Mouse (Mus musculus) hindbrain, embryonic 16.5 days (tissue): Measurements from ENCODE around the gene Gpbp1l1. TPM values are rescaled to one million over a fixed set of nuclear protein-coding genes. Genes with fewer than 3 reads are reported as not detected.

Experiments used
- ATAC-seq: fragments of 200-750 bp; cut with Nextera tagmentation; 2 replicates; pipeline ENCODE4 v1.8.0; 2017; ENCODE audit warnings: moderate TSS enrichment, moderate library complexity
- H3K27ac ChIP-seq: fragments of 300-500 bp; sonication (generic); 2 replicates; pipeline ENCODE4 v1.5.1; 2014; ENCODE audit warnings: low read depth, mild to moderate bottlenecking, control low read depth, low read length, moderate library complexity
- H3K27me3 ChIP-seq: fragments of 300-500 bp; sonication (generic); replicated peaks from 2 replicates; pipeline ENCODE4 v1.6.1; 2014; ENCODE audit warnings: low read length; ENCODE audit not compliant: control insufficient read depth, insufficient read depth
- H3K36me3 ChIP-seq: fragments of 300-500 bp; sonication (generic); 2 replicates; pipeline ENCODE4 v1.6.1; 2014; ENCODE audit warnings: mild to moderate bottlenecking, low read length, moderate library complexity, mixed read lengths; ENCODE audit not compliant: control insufficient read depth, insufficient read depth
- H3K4me1 ChIP-seq: fragments of 300-500 bp; sonication (generic); 2 replicates; pipeline ENCODE4 v1.6.1; 2014; ENCODE audit warnings: low read depth, low read length; ENCODE audit not compliant: control insufficient read depth, insufficient read depth
- H3K4me2 ChIP-seq: fragments of 300-500 bp; sonication (generic); 2 replicates; pipeline ENCODE4 v1.6.1; 2014; ENCODE audit warnings: mild to moderate bottlenecking, low read length, control low read depth, moderate library complexity
- H3K4me3 ChIP-seq: fragments of 300-500 bp; sonication (generic); 2 replicates; pipeline ENCODE4 v1.5.1; 2014; ENCODE audit warnings: mild to moderate bottlenecking, low read length, control low read depth, moderate library complexity
- H3K9ac ChIP-seq: fragments of 300-500 bp; sonication (generic); 2 replicates; pipeline ENCODE4 v1.6.1; 2014; ENCODE audit warnings: low read depth, mild to moderate bottlenecking, control low read depth, low read length, moderate library complexity
- H3K9me3 ChIP-seq: fragments of 300-500 bp; sonication (generic); 2 replicates; pipeline ENCODE4 v1.6.1; 2014; ENCODE audit warnings: mild to moderate bottlenecking, low read length, moderate library complexity; ENCODE audit not compliant: control insufficient read depth
- WGBS: fragments of 180-500 bp; shearing (Covaris S2); extraction: QIAGEN DNeasy Blood & Tissue Kit; methylation state at CpG from one replicate; pipeline ENCODE4 v1.1.7; 2014; 5-methylcytosine and 5-hydroxymethylcytosine counted together
- polyA plus RNA-seq: library from polyadenylated mRNA; unstranded; fragments of >200 nt; fragmentation: Nextera tagmentation; extraction: Ambion mirVana; gene quantifications from 2 replicates; pipeline ENCODE4 v1.2.1, GENCODE M21; 2015

The Gpbp1l1 gene
- polyA plus RNA-seq, 1 experiment from 2014 or later, result 12.1 TPM

DNA sequence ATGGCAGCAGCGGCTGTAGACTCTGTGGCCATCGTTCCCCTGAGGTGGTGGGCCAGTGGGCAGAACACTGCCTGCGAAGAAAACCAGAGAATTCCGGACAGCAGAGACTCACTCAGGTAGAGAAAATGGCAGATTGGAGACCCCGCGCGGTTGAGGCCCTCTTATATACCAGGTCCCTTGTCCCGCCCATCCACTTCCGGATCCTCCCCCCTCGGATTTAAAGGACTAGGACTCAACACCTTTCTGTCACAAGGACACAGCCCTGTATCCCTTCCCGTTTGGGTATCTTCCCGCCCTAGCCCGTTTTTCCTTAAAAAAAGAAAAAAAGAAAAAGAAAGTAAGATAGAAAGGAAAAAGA lies 69.9 kb downstream of the Gpbp1l1 start:
- H3K27ac ChIP-seq, result peak overlapping the region; percentile 96
- under 1% methylated on average over 13 of the region's 13 CpGs for WGBS

DNA sequence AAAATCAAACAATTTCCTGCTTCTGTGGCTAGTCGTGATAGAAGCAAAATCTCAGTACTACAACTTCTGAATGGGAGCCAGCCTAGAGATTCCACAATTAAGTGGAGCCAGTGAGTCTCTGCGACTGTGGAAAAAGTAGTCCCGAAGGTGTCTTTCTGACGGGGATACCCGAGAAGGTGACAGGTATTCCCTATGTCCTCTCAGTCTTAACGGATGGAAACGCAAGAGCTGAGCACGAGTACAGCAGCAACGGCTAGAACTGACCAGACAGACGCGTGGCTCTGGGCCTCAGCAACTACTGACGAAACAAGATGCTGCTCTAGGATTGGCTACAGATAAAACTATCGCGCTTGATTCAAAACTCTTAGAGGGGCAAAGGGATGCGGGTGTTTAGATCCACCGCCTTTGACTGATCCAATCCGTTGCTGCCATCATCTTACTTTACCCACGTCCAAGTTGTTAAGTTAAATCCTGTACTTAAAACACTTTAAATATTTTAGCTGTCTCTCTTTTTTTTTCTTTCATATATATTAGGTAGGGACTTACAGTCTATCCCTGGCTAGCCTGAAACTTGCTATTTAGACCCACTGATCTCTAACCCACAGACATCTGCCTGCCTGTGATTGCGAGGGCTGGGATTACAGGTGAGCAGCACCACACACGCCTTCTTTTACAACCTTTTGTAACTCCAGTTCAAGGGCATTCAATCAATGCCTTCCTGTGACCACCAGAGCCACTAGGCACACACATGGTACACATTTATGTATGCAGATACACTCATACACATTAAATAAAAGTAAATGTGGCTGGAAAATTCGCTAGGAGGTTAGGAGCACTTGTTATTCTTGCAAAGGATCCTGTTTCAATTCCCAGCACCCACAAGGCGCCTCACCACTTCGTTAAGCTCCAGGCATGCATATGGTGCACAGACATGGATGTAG lies 70.5 kb downstream of the Gpbp1l1 start, which contains the start of gene Nasp:
Gene Nasp (minus strand): TSS at position 220 of the 941 bp plus-strand sequence.
- 8% methylated on average over 23 of the region's 23 CpGs for WGBS

More for the DNA sequence above, 69.9 kb downstream of the Gpbp1l1 start:
- ATAC-seq, result peak; percentile 95
- Histone ChIP-seq H3K4me2 (peak overlapping the region; percentile 90), H3K4me3 (peak overlapping the region; percentile 99), H3K36me3 (no peaks in the 10 kb centered on the region), H3K4me1 (peaks cover 14% of the 10 kb centered on the region), H3K9me3 (no peaks in the 10 kb centered on the region), H3K27me3 (no peaks in the 10 kb centered on the region), H3K9ac (peak overlapping the region; percentile 86)

DNA sequence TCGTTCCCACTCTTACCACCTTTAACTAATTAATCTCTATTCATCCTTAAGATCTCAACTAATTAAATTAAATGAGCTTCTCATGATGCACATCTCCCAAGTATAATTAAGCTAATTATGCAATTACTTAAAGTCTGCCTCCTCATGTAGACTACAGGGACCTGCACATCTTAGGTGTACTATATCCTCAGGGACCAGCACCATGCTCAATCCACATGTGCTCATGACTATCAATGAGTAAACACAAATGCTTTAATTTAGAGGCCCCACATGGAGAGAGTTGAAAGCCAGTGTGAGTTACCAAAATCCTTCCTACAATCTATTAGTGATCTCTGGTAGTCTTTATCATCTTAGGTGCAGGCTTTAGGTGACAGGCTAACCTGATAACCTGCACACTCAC lies 77.7 kb downstream of the Gpbp1l1 start:
- Histone ChIP-seq H3K4me1 (no peaks in the 10 kb centered on the region), H3K27me3 (no peaks in the 10 kb centered on the region), H3K4me3 (no peak overlapping the region), H3K9me3 (no peaks in the 10 kb centered on the region), H3K9ac (no peak overlapping the region), H3K27ac (no peak overlapping the region), H3K36me3 (peaks cover 27% of the 10 kb centered on the region), H3K4me2 (no peak overlapping the region)
- 73% methylated on average over 1 of the region's 1 CpGs for WGBS
- peak; percentile 55; the same call in 1 of the 2 replicates for ATAC-seq

More for the DNA sequence above, 70.5 kb downstream of the Gpbp1l1 start, which contains the start of gene Nasp:
- Histone ChIP-seq H3K27me3 (no peaks in the 10 kb centered on the region), H3K4me1 (peaks cover 14% of the 10 kb centered on the region), H3K4me2 (peak within 1 kb of the TSS; percentile 90), H3K9ac (peak within 1 kb of the TSS; percentile 86), H3K27ac (peak within 1 kb of the TSS; percentile 96), H3K9me3 (no peaks in the 10 kb centered on the region), H3K36me3 (no peaks in the 10 kb centered on the region), H3K4me3 (peak within 1 kb of the TSS; percentile 99)
- peak; percentile 88 for ATAC-seq

DNA sequence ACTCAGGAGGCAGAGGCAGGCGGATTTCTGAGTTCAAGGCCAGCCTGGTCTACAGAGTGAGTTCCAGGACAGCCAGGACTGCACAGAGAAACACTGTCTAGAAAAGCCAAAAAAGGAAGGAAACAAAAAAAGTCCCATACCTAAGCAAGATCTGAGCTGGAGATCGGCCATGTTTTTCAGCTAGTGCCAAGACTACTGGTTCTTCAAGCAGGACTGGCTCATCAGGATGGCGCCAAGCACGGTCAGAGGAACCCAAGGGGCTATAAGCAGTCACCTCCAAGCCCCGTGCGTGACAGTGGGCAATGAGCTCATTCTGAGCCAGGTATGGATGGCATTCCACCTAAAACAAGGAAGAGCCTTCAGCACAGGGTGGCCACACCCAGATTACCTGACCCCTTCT lies 81.4 kb downstream of the Gpbp1l1 start:
- peaks cover 46% of the 10 kb centered on the region for H3K36me3 ChIP-seq
- H3K27ac ChIP-seq, result no peak overlapping the region
- 0 out of 2 replicates have a peak, but pooled peaks have one; percentile 37 for ATAC-seq
- no peak overlapping the region for H3K4me3 ChIP-seq
- H3K9me3 ChIP-seq, result no peaks in the 10 kb centered on the region
- H3K9ac ChIP-seq, result no peak overlapping the region
- 98% methylated on average over 6 of the region's 6 CpGs for WGBS
- no peaks in the 10 kb centered on the region for H3K27me3 ChIP-seq
- H3K4me1 ChIP-seq, result no peaks in the 10 kb centered on the region
- H3K4me2 ChIP-seq, result no peak overlapping the region

DNA sequence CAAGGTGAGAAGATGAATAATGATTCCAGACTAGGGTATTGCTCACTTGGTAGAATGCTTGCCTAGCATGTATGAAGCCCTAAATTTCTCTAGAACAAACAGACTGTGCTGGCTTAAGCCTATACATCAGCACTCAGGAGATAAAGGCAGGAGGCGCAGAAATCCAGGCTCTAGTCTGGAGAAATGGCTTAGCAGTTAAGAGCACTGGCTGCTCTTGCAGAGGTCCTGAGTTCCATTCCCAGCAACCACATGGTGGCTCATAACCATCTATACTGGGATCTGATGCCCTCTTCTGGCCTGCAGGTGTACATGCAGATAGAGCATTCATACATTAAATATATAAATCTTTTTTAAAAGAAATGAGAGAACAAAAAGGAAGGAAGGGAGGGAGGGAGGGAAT lies 84.6 kb downstream of the Gpbp1l1 start:
- H3K27ac ChIP-seq, result no peak overlapping the region
- no peaks in the 10 kb centered on the region for H3K27me3 ChIP-seq
- 100% methylated on average over 1 of the region's 1 CpGs for WGBS

More for the DNA sequence above, 84.6 kb downstream of the Gpbp1l1 start:
- H3K4me3 ChIP-seq, result no peak overlapping the region
- H3K9ac ChIP-seq, result no peak overlapping the region
- no peaks in the 10 kb centered on the region for H3K9me3 ChIP-seq
- ATAC-seq, result no peak
- H3K4me2 ChIP-seq, result no peak overlapping the region
- peaks cover 38% of the 10 kb centered on the region for H3K36me3 ChIP-seq
- H3K4me1 ChIP-seq, result peaks cover under 1% of the 10 kb centered on the region

Other genes with a start within 250 kb of the Gpbp1l1 start
- gene Mast2, start 93.5 kb upstream of the Gpbp1l1 start, polyA plus RNA-seq, result 32.2 and 40.4 TPM in 2 replicates
- gene Ipp, start 50.1 kb upstream of the Gpbp1l1 start, polyA plus RNA-seq, result 12.9 and 13.0 TPM in 2 replicates
- 20.1 and 22.2 TPM in 2 replicates for gene Tmem69, start 1.7 kb upstream of the Gpbp1l1 start, polyA plus RNA-seq
- gene Ccdc17, start 39.0 kb downstream of the Gpbp1l1 start, polyA plus RNA-seq, result 4.0 and 5.6 TPM in 2 replicates
- gene Nasp, start 70.3 kb downstream of the Gpbp1l1 start, polyA plus RNA-seq, result 80.6 and 88.1 TPM in 2 replicates
- gene Akr1a1, start 94.0 kb downstream of the Gpbp1l1 start, polyA plus RNA-seq, result 763 and 799 TPM in 2 replicates
- gene Prdx1, start 127.9 kb downstream of the Gpbp1l1 start, polyA plus RNA-seq, result 466 and 468 TPM in 2 replicates
- gene Mmachc, start 150.7 kb downstream of the Gpbp1l1 start, polyA plus RNA-seq, result 22.6 and 24.5 TPM in 2 replicates
- gene Ccdc163, start 150.9 kb downstream of the Gpbp1l1 start, polyA plus RNA-seq, result 8.0 and 11.2 TPM in 2 replicates
- gene Tesk2, start 163.3 kb downstream of the Gpbp1l1 start, polyA plus RNA-seq, result 3.0 and 3.1 TPM in 2 replicates
- gene Toe1, start 250.0 kb downstream of the Gpbp1l1 start, polyA plus RNA-seq, result 29.6 and 30.1 TPM in 2 replicates